Mouse (Mus musculus): ENCODE measurements at regions not wholly inside any gene's neighbourhood (a gene's known extent, or its start where the extent isn't known, plus 50 kb on each side); places are given as distances from the start of the nearest gene placed in this dataset.
"Not testable (repeated sequence)": the region's sequence is repeated elsewhere in the genome, so short reads cannot be mapped to it uniquely, and the experiment has no call there.

DNA sequence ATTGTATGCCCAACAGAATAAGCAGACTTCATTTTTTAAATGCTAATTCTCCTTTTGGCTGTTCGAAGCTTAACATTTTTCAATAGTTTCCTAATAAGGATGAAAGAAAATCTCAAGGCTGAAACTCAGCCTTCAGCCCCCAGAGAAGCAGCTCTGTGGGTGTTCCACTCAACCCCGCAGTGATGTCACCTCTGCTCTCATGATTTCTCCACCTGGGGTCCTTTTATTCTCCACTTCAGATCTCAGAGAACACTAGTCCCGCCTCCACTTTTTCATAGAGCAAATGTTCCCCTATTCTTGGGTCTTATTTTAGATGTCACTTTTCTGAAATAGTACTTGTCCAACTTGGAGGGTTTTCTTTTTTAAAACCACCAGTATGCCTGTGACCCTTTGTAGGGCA, 567.3 kb downstream of the Cntn3 start:
- no peak for DNase-seq (ENCODE audit: low spot score)

DNA sequence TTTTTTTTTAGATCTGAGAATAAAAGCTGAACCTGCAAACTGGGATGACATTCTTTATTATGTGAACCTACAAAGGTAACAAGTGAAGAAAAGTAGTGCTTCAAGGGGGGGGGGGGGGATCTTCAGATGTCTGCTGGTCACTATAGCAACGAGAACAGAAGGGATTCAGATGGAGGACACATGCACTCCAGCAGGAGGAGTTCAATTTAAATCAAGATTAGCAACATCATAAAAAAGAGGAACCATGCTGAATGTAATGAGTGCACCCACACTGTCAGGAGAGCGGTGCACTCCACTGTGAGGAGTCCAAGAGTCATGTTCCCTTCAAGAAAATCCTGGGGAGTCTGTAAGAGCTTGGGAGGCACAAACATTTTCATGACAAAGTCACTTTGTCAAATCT, 574.7 kb downstream of the Cntn3 start:
- DNase-seq (ENCODE audit: low spot score): no peak

GRCm38 (mm10) chr6:101997629-101998028, 575.3 kb downstream of the Cntn3 start:
- no peak for DNase-seq (ENCODE audit: low spot score)

DNA sequence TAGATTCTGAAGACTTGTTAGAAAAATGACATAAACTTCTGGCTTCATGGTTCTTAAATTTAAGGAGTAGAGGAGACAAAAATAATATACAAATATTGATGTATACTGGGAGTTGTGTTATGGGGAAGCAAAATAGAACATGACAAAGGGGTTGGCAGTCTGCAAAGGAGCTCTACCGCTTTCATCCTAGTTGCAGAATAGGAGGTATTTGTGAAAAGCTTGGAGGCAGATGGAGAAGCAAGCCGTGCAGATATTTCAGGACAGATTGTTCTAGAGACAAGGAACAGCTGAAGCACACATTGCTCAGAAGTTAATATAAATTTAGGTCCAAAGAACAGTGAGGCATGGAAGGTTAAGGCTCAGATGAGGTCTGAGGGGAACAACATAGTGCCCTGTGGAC, 580.1 kb downstream of the Cntn3 start:
- DNase-seq (ENCODE audit: low spot score): no peak

GRCm38 (mm10) chr6:101981656-101982055, 591.2 kb downstream of the Cntn3 start:
- no peak for DNase-seq (ENCODE audit: low spot score)

- DNase-seq (ENCODE audit: low spot score): no peak
Observed at GRCm38 (mm10) chr6:101979213-101979612, 593.7 kb downstream of the Cntn3 start.

DNA sequence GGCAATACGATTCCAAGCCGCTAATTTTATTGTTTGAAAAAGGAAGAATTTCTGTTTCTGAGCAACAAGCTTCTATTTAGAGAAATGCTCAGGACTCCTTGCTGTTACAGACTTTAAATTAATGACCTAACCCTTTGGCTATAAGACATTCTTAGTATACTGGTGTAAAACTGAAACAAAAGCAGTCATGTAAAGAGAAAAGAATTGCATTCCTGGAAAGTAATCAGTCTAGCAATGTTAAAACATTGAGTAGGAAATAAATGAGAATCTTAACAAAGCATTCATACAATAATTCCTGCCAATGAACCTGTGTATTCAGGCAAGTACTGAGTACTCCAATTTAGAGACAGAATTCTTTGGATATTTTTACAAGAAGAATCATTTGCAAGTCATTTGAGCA, 587.2 kb upstream of the Pdzrn3 start:
- peak; percentile 21 for DNase-seq (ENCODE audit: low spot score)

DNA sequence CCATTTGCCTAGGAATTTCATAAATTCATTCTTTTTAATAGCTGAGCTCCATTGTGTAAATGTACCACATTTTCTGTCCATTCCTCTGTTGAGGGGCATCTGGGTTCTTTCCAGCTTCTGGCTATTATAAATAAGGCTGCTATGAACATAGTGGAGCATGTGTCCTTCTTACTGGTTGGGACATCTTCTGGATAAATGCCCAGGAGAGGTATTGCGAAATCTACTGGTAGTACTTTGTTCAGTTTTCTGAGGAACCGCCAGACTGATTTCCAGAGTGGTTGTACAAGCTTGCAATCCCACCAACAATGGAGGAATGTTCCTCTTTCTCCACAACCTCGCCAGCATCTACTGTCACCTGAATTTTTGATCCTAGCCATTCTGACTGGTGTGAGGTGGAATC, 583.8 kb upstream of the Pdzrn3 start:
- not testable (repeated sequence) for DNase-seq (ENCODE audit: low spot score)

DNA sequence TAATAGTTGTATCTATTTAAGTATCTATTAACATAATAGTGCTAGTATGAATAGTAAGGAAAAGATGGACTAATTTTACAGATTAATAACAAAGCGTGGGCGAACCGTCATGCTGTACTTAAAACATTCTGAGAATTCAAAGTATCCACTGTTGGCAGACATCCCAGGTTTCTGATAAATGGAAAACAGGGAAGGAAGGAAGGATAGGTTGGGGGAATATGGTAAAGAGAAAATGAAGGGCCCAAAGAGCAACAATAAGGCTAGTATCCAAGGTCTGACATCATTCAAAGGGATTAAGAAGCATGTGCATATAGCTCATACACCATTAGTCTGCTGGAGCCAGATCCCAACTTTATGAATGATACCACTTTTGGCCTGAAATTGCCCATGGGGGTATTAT, 572.0 kb upstream of the Pdzrn3 start:
- no peak for DNase-seq (ENCODE audit: low spot score)

GRCm38 (mm10) chr6:101948950-101949349, 571.3 kb upstream of the Pdzrn3 start:
- DNase-seq (ENCODE audit: low spot score): no peak

GRCm38 (mm10) chr6:101940266-101940866, 562.7 kb upstream of the Pdzrn3 start:
- DNase-seq (ENCODE audit: low spot score): no peak

DNA sequence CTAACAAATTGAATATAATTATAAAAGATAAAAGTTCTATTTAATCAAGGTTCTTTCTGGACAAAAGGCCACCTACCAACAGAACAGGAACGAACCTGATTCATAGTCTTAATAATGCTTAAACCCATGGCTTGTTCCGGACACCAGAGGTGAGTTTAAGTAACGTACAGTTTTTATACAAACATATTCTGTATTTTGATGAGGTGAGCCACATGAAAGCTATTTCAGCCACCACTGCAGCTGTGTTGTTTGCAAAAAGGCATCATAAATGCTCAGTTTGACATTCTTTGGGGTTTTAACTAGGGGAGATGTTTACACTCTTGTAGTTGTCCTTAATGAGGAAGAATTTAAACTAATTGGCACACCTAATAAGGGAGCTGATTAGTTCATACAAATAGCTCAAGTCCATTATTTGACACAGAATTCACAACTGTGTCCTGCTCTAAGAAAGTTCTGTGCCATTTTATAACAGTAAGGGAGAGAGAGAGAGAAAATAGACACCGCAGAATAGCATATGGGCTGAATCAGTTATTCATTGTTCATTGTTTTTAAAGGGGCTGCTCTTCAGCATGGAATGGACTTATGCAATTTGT, 560.8 kb upstream of the Pdzrn3 start:
- peak; percentile 10 for DNase-seq (ENCODE audit: low spot score)

- peak; percentile 38 for DNase-seq (ENCODE audit: low spot score)
Observed at GRCm38 (mm10) chr6:101937467-101938392, 560.0 kb upstream of the Pdzrn3 start.

DNA sequence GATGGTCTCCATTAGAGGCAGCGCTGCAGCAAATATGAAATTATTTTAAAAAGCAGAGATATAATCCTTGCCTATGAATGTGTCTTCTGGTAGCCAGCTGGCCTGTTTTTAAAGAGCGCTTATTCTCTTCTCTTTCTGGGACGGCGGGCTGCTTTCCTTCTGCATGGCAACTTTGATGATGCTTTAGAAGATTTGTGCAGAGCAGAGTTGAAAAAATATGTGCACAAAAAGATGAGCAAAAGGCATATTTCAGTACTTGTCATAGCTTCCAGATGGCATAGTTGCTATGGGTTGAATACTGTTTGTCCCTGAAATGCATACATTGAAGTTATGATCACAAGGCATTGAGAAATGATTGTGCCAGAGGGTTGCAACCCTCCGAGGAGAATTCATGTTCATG, 554.1 kb upstream of the Pdzrn3 start:
- DNase-seq (ENCODE audit: low spot score): no peak

DNA sequence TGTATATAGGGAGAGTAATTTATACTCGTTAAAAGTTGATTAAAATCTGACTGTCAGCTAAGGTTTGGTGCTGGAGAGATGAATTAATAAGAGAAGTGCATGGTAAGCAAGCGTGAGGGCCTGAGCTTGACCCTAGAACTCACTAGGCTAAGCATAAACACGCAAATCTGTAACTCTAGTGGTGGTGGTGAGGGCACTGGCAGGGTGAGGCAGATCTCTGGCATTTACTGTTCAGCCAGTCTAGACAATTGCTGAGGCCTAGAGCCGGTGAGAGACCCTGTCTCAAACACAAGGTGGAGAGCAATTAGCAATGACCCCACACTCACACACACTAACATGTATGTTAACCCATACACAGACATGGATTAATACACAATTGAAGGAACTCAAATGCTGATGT, 544.0 kb upstream of the Pdzrn3 start:
- no peak for DNase-seq (ENCODE audit: low spot score)

GRCm38 (mm10) chr6:101921186-101921585, 543.5 kb upstream of the Pdzrn3 start:
- peak; percentile 41 for DNase-seq (ENCODE audit: low spot score)

GRCm38 (mm10) chr6:101918914-101919313, 541.2 kb upstream of the Pdzrn3 start:
- DNase-seq (ENCODE audit: low spot score): no peak

- DNase-seq (ENCODE audit: low spot score): no peak
Observed at GRCm38 (mm10) chr6:101905029-101905342, 527.3 kb upstream of the Pdzrn3 start.

DNA sequence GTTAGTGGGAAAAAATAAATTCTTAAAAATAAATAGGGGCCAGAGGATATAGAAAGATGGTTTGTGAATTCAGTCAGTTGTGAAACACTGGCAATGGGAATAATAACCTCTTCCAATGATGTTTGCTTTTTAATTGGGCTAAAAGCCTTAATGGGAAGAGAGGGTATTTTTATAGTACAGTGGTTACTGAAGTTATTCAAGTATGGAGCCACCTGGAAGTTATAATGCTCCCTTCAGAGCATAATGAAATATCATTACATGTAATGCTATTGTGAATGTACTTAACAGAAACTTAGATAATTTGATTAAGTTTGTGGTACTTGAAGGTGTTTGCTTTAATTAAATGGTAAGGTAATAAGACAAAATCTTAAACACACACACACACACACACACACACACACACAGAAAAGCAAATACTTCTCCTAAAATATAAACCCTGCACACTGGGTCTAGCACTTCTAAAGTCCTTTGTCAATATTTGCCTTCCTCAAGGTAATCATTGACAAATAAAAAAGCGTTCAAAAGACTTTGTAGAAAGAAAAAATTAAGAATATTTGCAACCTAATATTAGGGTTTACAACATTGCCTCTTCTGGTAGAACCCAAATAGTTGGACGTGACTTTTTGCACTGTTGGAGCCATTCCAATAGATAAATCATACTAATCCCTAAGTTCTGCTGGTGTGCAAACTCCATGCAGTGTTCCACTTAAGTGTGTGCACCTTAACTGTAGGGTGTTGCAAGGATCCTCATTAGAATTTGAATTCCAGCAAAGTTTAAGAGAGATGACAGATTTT, 526.7 kb upstream of the Pdzrn3 start:
- DNase-seq (ENCODE audit: low spot score): no peak

GRCm38 (mm10) chr6:101902276-101902675, 524.6 kb upstream of the Pdzrn3 start:
- no peak for DNase-seq (ENCODE audit: low spot score)

- no peak for DNase-seq (ENCODE audit: low spot score)
Observed at GRCm38 (mm10) chr6:101898544-101898943, 520.8 kb upstream of the Pdzrn3 start.

DNA sequence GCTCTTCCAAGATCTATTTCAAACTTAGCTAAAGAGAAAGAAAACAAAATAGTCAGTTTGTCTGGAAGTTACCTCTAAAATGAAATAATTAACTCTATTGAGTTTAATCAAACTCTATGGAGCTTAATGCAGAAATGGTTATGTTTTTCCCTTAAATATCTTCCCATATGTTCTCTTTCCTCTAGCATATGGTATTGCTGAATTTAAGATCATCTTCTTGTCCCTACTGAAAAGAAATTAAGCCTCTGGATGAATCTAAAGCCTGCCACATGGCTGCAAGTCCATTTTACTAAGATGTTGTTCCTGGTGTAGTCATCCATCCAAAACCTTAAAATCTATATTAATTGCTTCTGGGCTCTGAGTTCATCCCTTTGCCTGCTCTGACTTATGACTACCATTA, 513.0 kb upstream of the Pdzrn3 start:
- no peak for DNase-seq (ENCODE audit: low spot score)

- DNase-seq (ENCODE audit: low spot score): no peak
Observed at GRCm38 (mm10) chr6:101882938-101883337, 505.2 kb upstream of the Pdzrn3 start.
